Mouse (Mus musculus) CH12.LX (cell line): ENCODE results near the gene C130050O18Rik. TPM values are rescaled to one million over a fixed set of nuclear protein-coding genes. Genes with fewer than 3 reads are reported as not detected.

Experiments
- DNase-seq: peaks from one replicate; pipeline ENCODE4 v3.0.0-alpha.2; 2013; ENCODE audit errors: extremely low read depth
- H3K27ac ChIP-seq: 2 replicates; pipeline ENCODE4 v1.5.1; 2012; ENCODE audit warnings: low read depth, mild to moderate bottlenecking, control low read depth, moderate library complexity; ENCODE audit not compliant: insufficient read depth
- H3K27me3 ChIP-seq: replicated peaks from 2 replicates; pipeline ENCODE3; 2012; ENCODE audit warnings: inconsistent platforms
- H3K36me3 ChIP-seq, 2 experiments: replicated peaks in 1 of 2; 2 replicates each; pipeline versions ENCODE3 to v1.6.1; 2012; ENCODE audit warnings: inconsistent platforms in 1 of 2, low read length in 1 of 2, mild to moderate bottlenecking in 1 of 2, mixed read lengths in 1 of 2, moderate library complexity in 1 of 2; ENCODE audit not compliant: control insufficient read depth in 1 of 2, insufficient read depth in 1 of 2
- H3K4me1 ChIP-seq, 2 experiments: 2 replicates each; pipeline ENCODE4 v1.6.1; 2012; ENCODE audit warnings: inconsistent platforms in 1 of 2, moderate library complexity in 1 of 2; ENCODE audit not compliant: insufficient read depth in 2 of 2, control insufficient read depth in 1 of 2
- H3K4me2 ChIP-seq: 2 replicates; pipeline ENCODE4 v1.6.1; 2012; ENCODE audit warnings: low read depth, mild to moderate bottlenecking, control low read depth; ENCODE audit not compliant: poor library complexity, insufficient read depth, severe bottlenecking
- H3K4me3 ChIP-seq, 3 experiments: fragments of 150-350 bp in 1 of 3; sonication (generic) in 1 of 3; replicated peaks in 1 of 3; 2 replicates each; pipeline versions ENCODE3 to v1.5.1; 2011 to 2012; ENCODE audit warnings: low read depth in 2 of 3, low read length in 2 of 3, mild to moderate bottlenecking in 2 of 3, moderate library complexity in 2 of 3, control low read depth in 1 of 3, improper control_type of control experiment in 1 of 3, inconsistent platforms in 1 of 3, mixed read lengths in 1 of 3; ENCODE audit not compliant: poor library complexity in 1 of 3
- H3K79me2 ChIP-seq: replicated peaks from 2 replicates; pipeline ENCODE4 v1.6.1; 2012; ENCODE audit warnings: mild to moderate bottlenecking, moderate library complexity; ENCODE audit not compliant: control insufficient read depth, poor library complexity, insufficient read depth, severe bottlenecking; ENCODE audit errors: extremely low read depth
- H3K9ac ChIP-seq: 2 replicates; pipeline ENCODE4 v1.6.1; 2012; ENCODE audit warnings: low read depth, mild to moderate bottlenecking, control low read depth, moderate library complexity; ENCODE audit not compliant: insufficient read depth
- H3K9me3 ChIP-seq: replicated peaks from 2 replicates; pipeline ENCODE3; 2012; ENCODE audit warnings: low read length, inconsistent platforms, mixed read lengths
- CHD1 ChIP-seq: IDR thresholded peaks from 2 replicates; pipeline ENCODE4 v1.6.1; 2012; ENCODE audit warnings: low read depth, low read length, improper control_type of control experiment, inconsistent platforms
- CTCF ChIP-seq, 2 experiments: IDR thresholded peaks in 1 of 2; conservative IDR thresholded peaks in 1 of 2; 2 replicates each; pipeline ENCODE4 v1.5.1; 2011 to 2012; ENCODE audit warnings: low read depth in 2 of 2, low read length in 2 of 2, improper control_type of control experiment in 1 of 2, inconsistent platforms in 1 of 2, mild to moderate bottlenecking in 1 of 2, moderate library complexity in 1 of 2
- JUN ChIP-seq: IDR thresholded peaks from 2 replicates; pipeline ENCODE4 v1.6.1; 2011; ENCODE audit warnings: low read depth, mild to moderate bottlenecking, low read length, improper control_type of control experiment, moderate library complexity; ENCODE audit not compliant: insufficient read depth
- POLR2AphosphoS2 ChIP-seq: IDR thresholded peaks from 2 replicates; pipeline ENCODE4 v1.6.1; 2011; ENCODE audit warnings: low read depth, low read length, improper control_type of control experiment
- RCOR1 ChIP-seq: conservative IDR thresholded peaks from 2 replicates; pipeline ENCODE4 v1.6.1; 2012; ENCODE audit warnings: low read depth, mild to moderate bottlenecking, inconsistent platforms, low read length, improper control_type of control experiment
- TBP ChIP-seq: conservative IDR thresholded peaks from 2 replicates; pipeline ENCODE4 v1.6.1; 2011; ENCODE audit warnings: low read depth, low read length, improper control_type of control experiment
- UBTF ChIP-seq: IDR thresholded peaks from 2 replicates; pipeline ENCODE4 v1.6.1; 2012; ENCODE audit warnings: low read depth, mild to moderate bottlenecking, inconsistent platforms, low read length, improper control_type of control experiment, moderate library complexity
- USF1 ChIP-seq: IDR thresholded peaks from 2 replicates; pipeline ENCODE4 v1.6.1; 2014; ENCODE audit warnings: low read depth, mild to moderate bottlenecking, inconsistent platforms, low read length, improper control_type of control experiment
- ZC3H11A ChIP-seq: IDR thresholded peaks from 2 replicates; pipeline ENCODE4 v1.6.1; 2012; ENCODE audit warnings: low read depth, mild to moderate bottlenecking, inconsistent platforms, low read length, improper control_type of control experiment
- ZNF384 ChIP-seq: IDR thresholded peaks from 2 replicates; pipeline ENCODE4 v1.6.1; 2012; ENCODE audit warnings: low read depth, low read length, improper control_type of control experiment, inconsistent platforms
- dilution Hi-C: fragments of 300-500 bp; cut with MboI; formaldehyde crosslinking; loops from 2 replicates; pipeline ENCODE4 v1.14.3; 2020; ENCODE audit warnings: low sequenced_read_pairs; ENCODE audit not compliant: extremely low pct_unique_long_range_greater_than_20kb, extremely low pct_ligation_motif_present
- in situ Hi-C: fragments of 300-500 bp; cut with MboI; formaldehyde crosslinking; loops from 3 replicates; pipeline ENCODE4 v1.14.3; 2019; ENCODE audit warnings: low sequenced_read_pairs, low pct_ligation_motif_present, low pct_unique_long_range_greater_than_20kb, mixed read lengths
- polyA plus RNA-seq: library from polyadenylated mRNA; unstranded; fragments of >175 nt; gene quantifications from 2 replicates; pipeline ENCODE4 v1.2.1, GENCODE M21; 2012; ENCODE audit warnings: low read depth; ENCODE audit not compliant: insufficient read length
- total RNA-seq, 2 experiments: library from RNA; depleted of rRNA; stranded (reverse); fragments of 300-350 nt in 1 of 2; fragments of >200 nt in 1 of 2; gene quantifications; 2 replicates each; pipeline ENCODE4 v1.2.3; 2012 to 2014

Gene C130050O18Rik
- total and polyA plus RNA-seq, 3 experiments = 0.54 TPM; not detected in 2

GRCm38 (mm10) chr5:139373126-139373525 lies 32.0 kb upstream of the C130050O18Rik start:
- dilution Hi-C loops = no loop called here

GRCm38 (mm10) chr5:139373889-139374444 lies 31.1 kb upstream of the C130050O18Rik start:
- Histone ChIP-seq H3K27me3 (no peaks in the 10 kb centered on the region), H3K4me2 (no peak overlapping the region), H3K36me3 (peaks cover 0 to 35% of the 10 kb centered on the region in 2 experiments)
- TF ChIP-seq CTCF (conservative IDR thresholded peaks at IDR 0.05 in 1 of 2, IDR thresholded peaks at IDR 0.05 in 1 of 2; ENCODE audit: low read depth in 2 of 2, low read length in 2 of 2) (no peak), UBTF (no peak), CHD1 (no peak), ZC3H11A (no peak)
- TF ChIP-seq, all 38 proteins: peak for 0
- peaks cover 7 to 9% of the 10 kb centered on the region in 2 experiments; a peak in 3 of 4 replicates for H3K4me1 ChIP-seq
- no peak overlapping the region for H3K4me3 ChIP-seq
- no peak overlapping the region for H3K9ac ChIP-seq
- DNase-seq = no peak
- no peak overlapping the region for H3K27ac ChIP-seq
- in situ Hi-C loops (loop anchor here (25.0 kb wide), 1 partner anchor 88 kb away; the partner anchor contains the start of gene 3110082I17Rik), dilution Hi-C loops (no loop called here)
- no peaks in the 10 kb centered on the region for H3K9me3 ChIP-seq
- no peaks in the 10 kb centered on the region for H3K79me2 ChIP-seq

More at GRCm38 (mm10) chr5:139373126-139373525, 32.0 kb upstream of the C130050O18Rik start:
- Histone ChIP-seq H3K27ac (no peak overlapping the region), H3K9ac (no peak overlapping the region), H3K79me2 (no peaks in the 10 kb centered on the region), H3K27me3 (no peaks in the 10 kb centered on the region), H3K36me3 (peaks cover 0 to 41% of the 10 kb centered on the region in 2 experiments), H3K9me3 (no peaks in the 10 kb centered on the region), H3K4me2 (no peak overlapping the region), H3K4me1 (peaks cover 7 to 17% of the 10 kb centered on the region in 2 experiments), H3K4me3 (no peak overlapping the region)
- TF ChIP-seq TBP = no peak
- TF ChIP-seq RCOR1 = no peak
- TF ChIP-seq USF1 = no peak
- no peak for DNase-seq
- in situ Hi-C loops = loop anchor here (25.0 kb wide), 1 partner anchor 89 kb away; the partner anchor contains the start of gene 3110082I17Rik

- in situ Hi-C loops = loop anchor here (25.0 kb wide), 1 partner anchor 87 kb away; the partner anchor contains the start of gene 3110082I17Rik
- Histone ChIP-seq H3K27ac (no peak overlapping the region), H3K27me3 (no peaks in the 10 kb centered on the region)
These were observed 30.2 kb upstream of the C130050O18Rik start for GRCm38 (mm10) chr5:139374841-139375240.

More at GRCm38 (mm10) chr5:139374841-139375240, 30.2 kb upstream of the C130050O18Rik start:
- peaks cover 7% of the 10 kb centered on the region in 2 experiments; a peak in 3 of 4 replicates for H3K4me1 ChIP-seq
- H3K4me3 ChIP-seq = no peak overlapping the region
- TF ChIP-seq CHD1 (no peak), POLR2AphosphoS2 (no peak), JUN (no peak), ZNF384 (no peak)
- TF ChIP-seq, all 38 proteins: peak for 0
- no peaks in the 10 kb centered on the region for H3K9me3 ChIP-seq
- DNase-seq = no peak
- H3K36me3 ChIP-seq = peaks cover 0 to 33% of the 10 kb centered on the region in 2 experiments
- H3K9ac ChIP-seq = no peak overlapping the region
- H3K4me2 ChIP-seq = no peak overlapping the region
- dilution Hi-C loops = no loop called here
- H3K79me2 ChIP-seq = no peaks in the 10 kb centered on the region
